ENCODE assay signal across 22 mouse cellular contexts in genomic region chr13:34371951-34372869, GRCm38 (mm10). TPM values are rescaled to one million over a fixed set of nuclear protein-coding genes. Genes with fewer than 3 reads are reported as not detected.
A peak's percentile ranks its signal among the peaks of the same experiment; 100 is the strongest.
DNase-seq lines count a peak whose midpoint lies in the region; ATAC-seq and TF ChIP-seq lines count a peak whose summit lies in the region.
"Had no signal": no experiment of that assay in that cellular context is flagged by ENCODE, and none has a peak within 500 bp of the region (broad histone marks: within the 10 kb centered on the region; RNA-seq: fewer than 3 reads in every experiment).

No protein-coding gene starts in this region.

- no peaks in the 10 kb centered on the region for H3K27me3 ChIP-seq in heart, embryonic 14.5 days (ENCODE audit: control insufficient read depth, insufficient read depth, low read length)
- no peaks in the 10 kb centered on the region for H3K27me3 ChIP-seq in heart, embryonic 11.5 days (ENCODE audit: control insufficient read depth, insufficient read depth, low read length)

- H3K4me3 ChIP-seq in heart, embryonic 14.5 days (ENCODE audit: control insufficient read depth in 1 of 2, insufficient read depth in 1 of 2, low read depth in 1 of 2, low read length in 2 of 2): no peak overlapping the region
- H3K4me3 ChIP-seq in heart, embryonic 11.5 days (ENCODE audit: low read depth, low read length): no peak overlapping the region
- no peak overlapping the region for H3K4me3 ChIP-seq in embryonic fibroblast, embryonic 13.5 days (ENCODE audit: insufficient read depth, low read length)
- H3K4me3 ChIP-seq: gastrocnemius, adult 2 months had no signal

- peaks cover 4 to 9% of the 10 kb centered on the region in 2 experiments; a peak in 1 of 4 replicates for H3K4me1 ChIP-seq in heart, embryonic 14.5 days (ENCODE audit: control insufficient read depth in 2 of 2, insufficient read depth in 2 of 2, low read length in 2 of 2)
- H3K4me1 ChIP-seq in heart, embryonic 11.5 days (ENCODE audit: control insufficient read depth, insufficient read depth, low read length): peaks cover 8% of the 10 kb centered on the region; the same call in 1 of the 2 replicates
- H3K4me1 ChIP-seq in embryonic fibroblast, embryonic 13.5 days (ENCODE audit: control insufficient read depth, insufficient read depth, low read length): peaks cover 3% of the 10 kb centered on the region; the same call in 1 of the 2 replicates

- peak; percentile 43; the same call in 1 of the 2 replicates for ATAC-seq in heart, embryonic 14.5 days (ENCODE audit: insufficient number of reproducible peaks, insufficient read depth, low FRiP score, low read depth)
- no peak for ATAC-seq in heart, embryonic 11.5 days (replicated peaks; ENCODE audit: insufficient number of reproducible peaks, low FRiP score, low TSS enrichment)
- ATAC-seq: CD4-positive, CD25-positive, alpha-beta regulatory T cell, adult 4 months; forebrain, embryonic 14.5 days; inflammation-experienced regulatory T-cells, adult 6 months had no signal

- no peaks in the 10 kb centered on the region for H3K9me3 ChIP-seq in heart, embryonic 14.5 days (ENCODE audit: control insufficient read depth, low read length)
- no peaks in the 10 kb centered on the region for H3K9me3 ChIP-seq in heart, embryonic 11.5 days (replicated peaks; ENCODE audit: control insufficient read depth, low read length)
- H3K9me3 ChIP-seq: G1E had no signal

- 56% methylated on average over 6 of the region's 6 CpGs for WGBS in heart, embryonic 14.5 days
- WGBS in heart, embryonic 11.5 days (ENCODE audit: insufficient replicate concordance): 67% methylated on average over 6 of the region's 6 CpGs

- intact Hi-C loops in left cerebral cortex, postnatal 10 days (cut with DNase I): no loop called here

- H3K27ac ChIP-seq in heart, embryonic 14.5 days (replicated peaks in 1 of 2; ENCODE audit: control insufficient read depth in 1 of 2, insufficient read depth in 1 of 2, low read depth in 2 of 2, low read length in 2 of 2): no peak overlapping the region
- H3K27ac ChIP-seq in heart, embryonic 11.5 days (ENCODE audit: low read depth, low read length): no peak overlapping the region
- peak overlapping the region; percentile 20; the same call in 1 of the 2 replicates for H3K27ac ChIP-seq in embryonic fibroblast, embryonic 13.5 days (ENCODE audit: insufficient read depth, low read length)
- H3K27ac ChIP-seq: gastrocnemius, adult 2 months had no signal

- H3K9ac ChIP-seq in heart, embryonic 14.5 days (ENCODE audit: low read length): no peak overlapping the region
- no peak overlapping the region for H3K9ac ChIP-seq in heart, embryonic 11.5 days (ENCODE audit: low read depth, low read length)

- no peak for TF ChIP-seq CTCF in embryonic fibroblast, embryonic 13.5 days (IDR thresholded peaks at IDR 0.05; ENCODE audit: borderline replicate concordance, insufficient read depth, low read length)

- 0 out of 2 replicates have a peak overlapping the region, but pooled peaks have one; percentile 3 for H3K4me2 ChIP-seq in heart, embryonic 14.5 days (ENCODE audit: low read length)
- no peak overlapping the region for H3K4me2 ChIP-seq in heart, embryonic 11.5 days
- H3K4me2 ChIP-seq: liver, embryonic 11.5 days had no signal

- peak; percentile 26 for DNase-seq in left cerebral cortex, adult 11 months (ENCODE audit: low spot score)
- DNase-seq in left cerebral cortex, postnatal 10 days (ENCODE audit: extremely low spot score in 1 of 2, low spot score in 2 of 2): no peak
- DNase-seq in 416B (ENCODE audit: low read depth): peak; percentile 2
- no peak for DNase-seq in kidney, postnatal 4 days
- DNase-seq: adrenal gland, adult 8-10 months; cerebellum, adult 11 months; cerebellum, postnatal 36 days; gastrocnemius, adult 2 months; kidney, adult 9 months; kidney, postnatal 36 days; lung, adult 2 months; lung, postnatal 36 days; retina, postnatal 1 day; thymus, adult 2 months had no signal

- H3K36me3 ChIP-seq in heart, embryonic 14.5 days (ENCODE audit: control insufficient read depth, insufficient read depth, low read length): no peaks in the 10 kb centered on the region
- H3K36me3 ChIP-seq in heart, embryonic 11.5 days (ENCODE audit: control insufficient read depth, insufficient read depth, low read length): no peaks in the 10 kb centered on the region
- H3K36me3 ChIP-seq: G1E had no signal

- TF ChIP-seq POLR2A in embryonic fibroblast, embryonic 13.5 days (IDR thresholded peaks at IDR 0.05; ENCODE audit: low read depth, low read length): no peak

RNA-seq across cellular contexts. Expression of gene Slc22a23, which starts 27.2 kb away (rescaled TPM):
- 7.8 and 8.5 TPM in 2 replicates for polyA plus RNA-seq in heart, embryonic 14.5 days (2014; fragmentation: Nextera tagmentation; extraction: Ambion mirVana)
- 7.3 and 8.1 TPM in 2 replicates for polyA plus RNA-seq in heart, embryonic 11.5 days (2014; fragmentation: Nextera tagmentation; extraction: Ambion mirVana)
- total RNA-seq in left cerebral cortex, postnatal 10 days (2021): 10 to 100 TPM; 70.3 to 73.6 TPM
- 2.1 and 5.7 TPM in 2 replicates for polyA plus RNA-seq in embryonic fibroblast, embryonic 13.5 days (2011; ENCODE audit: insufficient read length, low read depth, missing spikeins)

Comparison
In these comparisons a context has a peak if more than half of its experiments do, and no peak if none do; other contexts are left out.
1. DNase-seq: peak in left cerebral cortex, adult 11 months (single experiment) and 416B (single experiment); none in left cerebral cortex, postnatal 10 days (0 of 2) and kidney, postnatal 4 days (0 of 2).